Mouse (Mus musculus): Measurements from ENCODE around the gene Slc34a3. TPM values are rescaled to one million over a fixed set of nuclear protein-coding genes. Genes with fewer than 3 reads are reported as not detected.
"Not testable (repeated sequence)": the region's sequence is repeated elsewhere in the genome, so short reads cannot be mapped to it uniquely, and the experiment has no call there.

Slc34a3 gene
- polyA plus RNA-seq, 1 experiment from 2014 or later, result not detected

DNA sequence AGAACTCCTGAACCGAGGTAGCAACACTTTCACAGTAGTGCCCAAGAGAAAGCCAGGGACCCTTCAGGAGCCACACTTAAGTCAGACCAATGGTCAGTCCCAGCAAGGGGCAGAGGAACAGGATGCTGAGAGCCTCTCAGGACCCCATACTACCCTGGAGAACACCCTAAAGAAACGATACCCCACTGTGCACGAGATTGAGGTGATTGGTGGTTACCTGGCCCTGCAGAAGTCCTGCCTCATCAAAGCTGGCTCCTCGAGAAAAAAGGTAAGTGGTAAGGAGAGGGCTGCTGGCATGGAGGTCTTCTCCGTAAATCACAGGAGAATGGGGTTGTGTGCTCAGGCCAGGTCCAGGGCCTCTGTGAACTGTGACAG is 30.1 kb upstream of the Slc34a3 start:
- H3K4me3 ChIP-seq (replicated peaks), result peak overlapping the region; percentile 85
- peaks cover 61% of the 10 kb centered on the region for H3K4me1 ChIP-seq
- peak overlapping the region; percentile 78; the same call in 1 of the 2 replicates for H3K9ac ChIP-seq (replicated peaks)
- no peaks in the 10 kb centered on the region for H3K9me3 ChIP-seq (replicated peaks)
- H3K4me2 ChIP-seq, result peak overlapping the region; percentile 100
- no peaks in the 10 kb centered on the region for H3K27me3 ChIP-seq (replicated peaks)
- peaks cover 10% of the 10 kb centered on the region for H3K36me3 ChIP-seq
- 73% methylated on average over 5 of the region's 5 CpGs for WGBS
- no peak overlapping the region for H3K27ac ChIP-seq (replicated peaks)
- ATAC-seq (ENCODE audit: low FRiP score), result no peak

DNA sequence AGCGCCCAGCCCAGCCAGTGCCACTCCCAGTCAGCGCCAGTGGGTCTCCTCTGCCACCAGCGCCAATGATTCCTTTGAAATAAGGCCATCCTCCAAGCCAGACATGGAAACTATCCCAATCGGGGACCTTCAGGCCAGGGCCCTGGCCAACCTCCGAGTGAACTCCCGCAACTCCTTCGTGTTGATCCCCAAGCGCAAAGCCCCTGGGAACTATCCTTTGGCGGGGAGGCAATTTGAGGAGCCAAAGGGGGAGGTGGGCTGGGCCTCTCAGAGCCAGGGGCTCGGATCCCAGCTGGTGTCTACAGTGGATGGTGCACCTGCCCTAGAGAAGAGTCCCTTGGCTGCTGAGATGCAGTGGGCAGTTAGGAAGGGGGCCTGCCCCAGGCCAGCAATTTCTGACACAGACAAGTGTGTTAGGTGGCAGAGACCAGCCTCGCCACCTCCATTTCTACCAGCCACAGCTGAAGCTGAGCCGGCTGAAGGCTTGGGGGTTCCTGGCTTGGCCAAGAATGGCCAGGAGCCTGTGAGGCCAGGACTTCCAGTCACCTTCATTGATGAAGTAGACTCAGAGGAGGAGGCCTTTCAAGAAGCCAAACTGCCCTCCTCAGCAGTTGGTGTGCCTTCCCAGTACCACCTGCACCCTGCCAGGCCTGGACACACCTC is 29.6 kb upstream of the Slc34a3 start:
- H3K36me3 ChIP-seq, result 0 out of 2 replicates have a peak, but pooled peaks cover 5% of the 10 kb centered on the region
- no peaks in the 10 kb centered on the region for H3K9me3 ChIP-seq (replicated peaks)
- 12% methylated on average over 12 of the region's 12 CpGs for WGBS
- no peak for ATAC-seq (ENCODE audit: low FRiP score)
- peak overlapping the region; percentile 100 for H3K4me2 ChIP-seq
- H3K27me3 ChIP-seq (replicated peaks), result no peaks in the 10 kb centered on the region
- H3K4me1 ChIP-seq, result peaks cover 61% of the 10 kb centered on the region
- peak overlapping the region; percentile 78 for H3K9ac ChIP-seq (replicated peaks)
- H3K27ac ChIP-seq (replicated peaks), result no peak overlapping the region
- H3K4me3 ChIP-seq (replicated peaks), result peak overlapping the region; percentile 85

DNA sequence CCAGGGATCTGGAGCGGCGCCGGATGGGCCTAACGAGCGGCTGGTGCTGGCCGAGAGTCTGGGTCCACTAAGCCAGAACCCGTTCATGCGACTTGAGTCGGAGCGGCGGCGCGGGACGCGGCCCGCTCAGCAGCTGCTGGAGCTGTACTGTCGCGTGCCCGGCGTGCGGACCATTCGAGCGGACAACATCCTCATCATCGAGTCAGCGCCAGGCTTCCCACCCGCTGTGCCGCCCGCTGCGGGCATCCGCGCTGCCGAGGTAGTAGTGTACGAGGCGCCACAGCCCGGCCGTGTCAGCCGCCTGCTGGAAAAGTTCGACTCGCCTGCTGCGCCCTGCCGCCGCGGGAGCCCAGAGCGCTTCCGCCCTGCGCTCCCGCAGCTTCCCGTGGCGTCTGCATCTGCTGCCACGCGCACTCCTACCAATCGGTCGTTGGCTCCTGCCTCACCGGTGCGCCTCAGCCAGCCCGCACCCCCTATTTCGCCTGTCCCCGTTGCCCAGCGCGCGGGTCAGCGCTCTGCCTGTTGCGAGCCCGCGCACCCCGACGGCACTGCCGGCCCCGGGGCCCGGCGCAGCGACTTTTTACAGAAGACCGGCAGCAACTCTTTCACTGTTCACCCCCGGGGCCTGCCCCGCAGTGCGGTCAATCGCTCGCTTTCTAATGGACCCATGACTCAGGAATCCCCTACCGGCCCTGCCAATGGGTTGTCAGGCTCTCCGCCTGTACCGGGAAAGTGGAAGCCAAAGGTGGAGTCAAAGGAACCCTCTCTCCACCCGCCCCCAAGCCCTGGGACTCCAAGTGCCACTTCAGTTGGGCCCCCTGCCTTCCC is 28.8 kb upstream of the Slc34a3 start:
- peak overlapping the region; percentile 100 for H3K4me2 ChIP-seq
- H3K27me3 ChIP-seq (replicated peaks), result no peaks in the 10 kb centered on the region
- H3K36me3 ChIP-seq, result 0 out of 2 replicates have a peak, but pooled peaks cover 3% of the 10 kb centered on the region
- peak overlapping the region; percentile 78 for H3K9ac ChIP-seq (replicated peaks)
- under 1% methylated on average over 82 of the region's 82 CpGs for WGBS
- peak; percentile 33 for ATAC-seq (ENCODE audit: low FRiP score)
- peak overlapping the region; percentile 79 for H3K27ac ChIP-seq (replicated peaks)
- no peaks in the 10 kb centered on the region for H3K9me3 ChIP-seq (replicated peaks)
- peak overlapping the region; percentile 85 for H3K4me3 ChIP-seq (replicated peaks)
- peaks cover 63% of the 10 kb centered on the region for H3K4me1 ChIP-seq

DNA sequence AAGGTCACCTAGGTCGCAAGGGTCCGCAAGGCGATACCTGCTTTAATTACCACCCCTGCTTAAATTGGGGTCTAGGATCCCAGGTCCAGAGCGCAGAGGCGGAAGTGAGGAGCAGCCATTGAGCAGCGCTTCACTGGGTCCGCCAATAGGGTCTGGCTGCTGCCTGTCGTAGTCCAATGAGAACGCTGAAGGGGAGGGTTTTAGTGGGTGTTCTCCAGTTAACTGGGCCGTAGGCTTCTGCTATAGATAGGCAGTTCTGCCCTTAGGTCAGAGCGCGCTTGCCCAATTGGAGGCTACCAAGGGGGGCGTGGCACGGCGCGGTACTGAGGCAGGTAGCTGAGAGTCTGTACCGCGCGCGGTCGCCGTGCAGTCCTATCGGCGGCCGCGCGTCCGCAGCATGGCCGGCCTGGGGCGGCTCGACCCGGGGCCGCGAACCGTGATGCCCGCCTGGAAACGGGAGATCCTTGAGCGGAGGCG is 28.2 kb upstream of the Slc34a3 start, which contains the start of gene Tprn:
Gene Tprn (plus strand): TSS at position 328 of the 477 bp plus-strand sequence.
- H3K27me3 ChIP-seq (replicated peaks), result no peaks in the 10 kb centered on the region
- H3K27ac ChIP-seq (replicated peaks), result peak within 1 kb of the TSS; percentile 79
- WGBS, result under 1% methylated on average over 39 of the region's 39 CpGs

DNA sequence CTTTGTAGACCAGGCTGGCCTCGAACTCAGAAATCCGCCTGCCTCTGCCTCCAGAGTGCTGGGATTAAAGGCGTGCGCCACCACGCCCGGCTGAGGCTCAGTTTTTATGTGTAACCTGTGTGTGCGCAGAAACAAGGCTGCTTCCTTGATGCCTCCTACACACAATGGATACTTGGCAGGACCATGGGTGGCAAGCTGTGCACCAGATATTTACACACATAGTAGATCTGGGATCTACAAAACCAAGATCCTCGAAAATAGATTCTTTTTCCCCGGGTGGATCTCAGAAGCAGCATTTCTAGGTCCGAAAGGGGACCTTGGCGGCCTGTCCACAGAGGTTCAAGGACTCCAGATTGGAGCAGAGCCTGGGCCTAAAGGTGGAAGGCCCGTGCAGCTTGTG is 27.7 kb upstream of the Slc34a3 start:
- no peaks in the 10 kb centered on the region for H3K27me3 ChIP-seq (replicated peaks)
- peak; percentile 7; the same call in 1 of the 2 replicates for ATAC-seq (ENCODE audit: low FRiP score)
- H3K9me3 ChIP-seq (replicated peaks), result no peaks in the 10 kb centered on the region
- peaks cover 56% of the 10 kb centered on the region for H3K4me1 ChIP-seq
- peak overlapping the region; percentile 78 for H3K27ac ChIP-seq (replicated peaks)
- H3K4me2 ChIP-seq, result peak overlapping the region; percentile 100
- H3K4me3 ChIP-seq (replicated peaks), result peak overlapping the region; percentile 85
- H3K9ac ChIP-seq (replicated peaks), result peak overlapping the region; percentile 45
- WGBS, result 47% methylated on average over 12 of the region's 12 CpGs
- no peaks in the 10 kb centered on the region for H3K36me3 ChIP-seq

More for the DNA sequence above, 28.2 kb upstream of the Slc34a3 start, which contains the start of gene Tprn:
- Histone ChIP-seq H3K4me2 (peak within 1 kb of the TSS; percentile 100), H3K36me3 (no peaks in the 10 kb centered on the region), H3K4me1 (peaks cover 56% of the 10 kb centered on the region), H3K9me3 (replicated peaks) (no peaks in the 10 kb centered on the region), H3K4me3 (replicated peaks) (peak within 1 kb of the TSS; percentile 85), H3K9ac (replicated peaks) (peak within 1 kb of the TSS; percentile 78)
- ATAC-seq (ENCODE audit: low FRiP score), result peak; percentile 99

DNA sequence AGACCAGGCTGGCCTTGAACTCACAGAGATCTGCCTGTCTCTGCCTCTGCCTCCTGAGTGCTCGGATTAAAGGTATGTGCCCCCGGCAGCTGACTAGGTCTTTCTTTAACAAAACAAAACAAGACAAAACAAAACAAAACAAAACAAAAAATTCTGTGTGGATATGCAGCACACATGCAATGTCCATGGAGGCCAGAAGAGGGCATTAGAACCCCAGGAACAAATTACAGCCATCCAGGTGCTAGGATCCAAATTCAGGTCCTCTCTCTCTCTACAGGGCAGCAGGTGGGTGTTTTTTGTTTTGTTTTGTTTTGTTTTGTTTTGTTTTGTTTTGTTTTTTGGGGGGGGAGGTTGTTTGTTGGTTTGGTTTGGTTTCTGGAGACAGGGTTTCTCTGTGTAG is 24.7 kb upstream of the Slc34a3 start:
- H3K4me3 ChIP-seq (replicated peaks), result no peak overlapping the region
- ATAC-seq (ENCODE audit: low FRiP score), result no peak
- H3K27me3 ChIP-seq (replicated peaks), result no peaks in the 10 kb centered on the region
- 47% methylated on average over 2 of the region's 2 CpGs for WGBS
- H3K9ac ChIP-seq (replicated peaks), result no peak overlapping the region
- no peaks in the 10 kb centered on the region for H3K36me3 ChIP-seq
- H3K27ac ChIP-seq (replicated peaks), result no peak overlapping the region
- no peaks in the 10 kb centered on the region for H3K9me3 ChIP-seq (replicated peaks)
- H3K4me2 ChIP-seq, result no peak overlapping the region
- H3K4me1 ChIP-seq, result peaks cover 46% of the 10 kb centered on the region

DNA sequence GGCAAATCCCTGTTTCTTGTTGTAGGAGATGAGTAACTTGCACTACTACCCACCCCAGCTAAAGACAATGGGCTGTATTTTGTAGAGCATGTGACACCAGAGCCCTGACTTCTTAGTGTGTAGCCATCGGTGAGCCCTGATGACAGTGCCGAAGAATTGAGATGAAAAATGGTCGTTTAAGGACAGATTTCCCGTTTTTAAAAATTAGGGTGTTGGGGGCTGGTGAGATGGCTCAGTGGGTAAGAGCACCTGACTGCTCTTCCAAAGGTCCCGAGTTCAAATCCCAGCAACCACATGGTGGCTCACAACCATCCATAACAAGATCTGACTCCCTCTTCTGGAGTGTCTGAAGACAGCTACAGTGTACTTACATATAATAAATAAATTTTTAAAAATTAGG is 23.1 kb upstream of the Slc34a3 start:
- not testable (repeated sequence) for H3K27ac ChIP-seq (replicated peaks); H3K27me3 ChIP-seq (replicated peaks); H3K36me3 ChIP-seq; H3K9ac ChIP-seq (replicated peaks); ATAC-seq (ENCODE audit: low FRiP score); H3K4me3 ChIP-seq (replicated peaks); H3K9me3 ChIP-seq (replicated peaks)
- Histone ChIP-seq H3K4me2 (peak overlapping the region; percentile 13; the same call in 1 of the 2 replicates), H3K4me1 (peaks cover 36% of the 10 kb centered on the region)
- WGBS, result 88% methylated on average over 5 of the region's 5 CpGs

DNA sequence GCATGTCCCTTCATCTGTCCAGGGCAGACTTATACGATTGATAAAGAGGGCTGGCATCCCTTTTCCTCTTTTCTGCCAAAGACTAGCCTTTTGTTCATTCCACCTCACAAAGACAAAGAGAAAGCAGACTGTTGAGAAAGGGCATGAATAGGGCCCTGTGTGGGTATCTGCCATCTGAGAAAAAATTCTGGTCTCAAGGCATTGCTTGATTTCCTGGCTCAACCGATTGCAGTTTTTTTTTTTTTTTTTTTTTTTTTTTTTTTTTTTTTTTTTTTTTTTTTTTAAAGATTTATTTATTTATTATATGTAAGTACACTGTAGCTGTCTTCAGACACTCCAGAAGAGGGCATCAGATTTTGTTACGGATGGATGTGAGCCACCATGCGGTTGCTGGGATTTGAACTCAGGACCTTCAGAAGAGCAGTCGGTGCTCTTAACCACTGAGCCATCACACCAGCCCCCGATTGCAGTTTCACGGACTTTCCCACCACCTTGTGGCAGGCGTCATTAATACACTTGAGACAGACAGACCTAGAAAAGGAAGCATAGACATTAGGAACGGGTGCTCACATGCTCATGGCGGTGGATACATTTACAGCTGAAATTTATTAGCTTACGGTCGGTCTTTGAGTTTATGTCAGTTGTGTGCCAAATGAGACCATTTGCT is 22.4 kb upstream of the Slc34a3 start:
- 58% methylated on average over 12 of the region's 12 CpGs for WGBS
- peak overlapping the region; percentile 100 for H3K4me3 ChIP-seq (replicated peaks)
- ATAC-seq (ENCODE audit: low FRiP score); H3K9me3 ChIP-seq (replicated peaks); H3K27ac ChIP-seq (replicated peaks); H3K27me3 ChIP-seq (replicated peaks): not testable (repeated sequence)
- peaks cover 30% of the 10 kb centered on the region for H3K4me1 ChIP-seq
- H3K9ac ChIP-seq (replicated peaks), result peak overlapping the region; percentile 96
- H3K4me2 ChIP-seq, result peak overlapping the region; percentile 95
- H3K36me3 ChIP-seq, result peaks cover 14% of the 10 kb centered on the region

GRCm38 (mm10) chr2:25255284-25255779 is 21.2 kb upstream of the Slc34a3 start, which contains the start of gene Tmem203:
Gene Tmem203, plus strand, starts transcription at chr2:25255439.
- Histone ChIP-seq H3K36me3 (peaks cover 25% of the 10 kb centered on the region), H3K27me3 (replicated peaks) (no peaks in the 10 kb centered on the region), H3K4me2 (peak within 1 kb of the TSS; percentile 95), H3K4me3 (replicated peaks) (peak within 1 kb of the TSS; percentile 100), H3K9me3 (replicated peaks) (no peaks in the 10 kb centered on the region), H3K9ac (replicated peaks) (peak within 1 kb of the TSS; percentile 96), H3K27ac (replicated peaks) (peak within 1 kb of the TSS; percentile 83), H3K4me1 (peaks cover 29% of the 10 kb centered on the region)
- peak; percentile 93 for ATAC-seq (ENCODE audit: low FRiP score)
- WGBS, result under 1% methylated on average over 38 of the region's 39 CpGs

DNA sequence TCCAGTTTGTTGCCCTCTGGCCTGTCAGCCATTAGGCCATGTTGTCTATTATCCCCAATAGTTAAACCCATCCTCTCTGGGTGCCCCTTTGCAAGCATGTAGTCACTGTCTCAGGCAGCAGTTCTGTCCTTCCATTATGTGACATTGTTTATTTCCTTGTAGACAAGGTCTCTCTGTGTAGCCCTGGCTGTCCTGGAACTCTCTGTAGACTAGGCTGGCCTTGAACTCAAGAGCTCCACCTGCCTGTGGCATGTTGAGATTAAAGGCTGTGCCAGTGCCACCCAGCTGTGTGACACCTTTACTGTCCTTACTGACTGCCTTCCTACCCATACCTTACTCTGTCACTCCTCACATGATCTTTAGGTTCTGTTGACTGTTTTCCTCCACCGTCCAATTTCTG is 18.2 kb upstream of the Slc34a3 start:
- no peak for ATAC-seq (ENCODE audit: low FRiP score)
- H3K36me3 ChIP-seq, result peaks cover 44% of the 10 kb centered on the region
- H3K4me2 ChIP-seq, result no peak overlapping the region
- H3K4me3 ChIP-seq (replicated peaks), result no peak overlapping the region
- H3K4me1 ChIP-seq, result peaks cover 25% of the 10 kb centered on the region
- H3K9me3 ChIP-seq (replicated peaks), result no peaks in the 10 kb centered on the region
- WGBS, result 73% methylated on average over 1 of the region's 1 CpGs
- H3K27me3 ChIP-seq (replicated peaks), result no peaks in the 10 kb centered on the region
- H3K27ac ChIP-seq (replicated peaks), result no peak overlapping the region
- H3K9ac ChIP-seq (replicated peaks), result no peak overlapping the region
